Mouse (Mus musculus) small intestine, adult 2 months (tissue): Measurements from ENCODE around the gene Ube2g1. TPM values are rescaled to one million over a fixed set of nuclear protein-coding genes. Genes with fewer than 3 reads are reported as not detected.

Experiments
- H3K27ac ChIP-seq: fragments of 200-500 bp; 2 replicates; pipeline ENCODE4 v1.5.1; 2012; ENCODE audit warnings: low read depth, low read length, control low read depth, inconsistent platforms; ENCODE audit not compliant: insufficient read depth
- H3K27me3 ChIP-seq: fragments of 200-500 bp; 2 replicates; pipeline ENCODE4 v1.6.1; 2012; ENCODE audit warnings: mild to moderate bottlenecking, moderate library complexity, low read length, inconsistent platforms; ENCODE audit not compliant: control insufficient read depth, insufficient read depth
- H3K36me3 ChIP-seq: fragments of 200-500 bp; 2 replicates; pipeline ENCODE4 v1.6.1; 2012; ENCODE audit warnings: mild to moderate bottlenecking, low read length, control low read depth, inconsistent platforms; ENCODE audit not compliant: control insufficient read depth, insufficient read depth
- H3K4me1 ChIP-seq: fragments of 200-500 bp; 2 replicates; pipeline ENCODE4 v1.6.1; 2012; ENCODE audit warnings: low read length, inconsistent platforms, mixed read lengths; ENCODE audit not compliant: control insufficient read depth, insufficient read depth, insufficient read length
- H3K4me3 ChIP-seq: fragments of 200-500 bp; 2 replicates; pipeline ENCODE4 v1.5.1; 2012; ENCODE audit warnings: low read depth, mild to moderate bottlenecking, control low read depth, inconsistent platforms, low read length, moderate library complexity
- CTCF ChIP-seq: fragments of 200-500 bp; IDR thresholded peaks from 2 replicates; pipeline ENCODE4 v1.5.1; 2012; ENCODE audit warnings: low read depth, mild to moderate bottlenecking, control low read depth, inconsistent platforms, low read length, moderate library complexity, mixed read lengths; ENCODE audit not compliant: insufficient replicate concordance, insufficient read length; ENCODE audit errors: extremely low read depth
- POLR2A ChIP-seq: fragments of 200-500 bp; IDR thresholded peaks from 2 replicates; pipeline ENCODE4 v1.6.1; 2012; ENCODE audit warnings: low read depth, mild to moderate bottlenecking, control low read depth, inconsistent platforms, low read length, moderate library complexity
- WGBS: fragments of 180-500 bp; shearing (Covaris S2); methylation state at CpG from one replicate; pipeline ENCODE4 v1.1.7; 2018; 5-methylcytosine and 5-hydroxymethylcytosine counted together
- polyA plus RNA-seq: library from polyadenylated mRNA; depleted of rRNA; stranded (reverse); fragments of >200 nt; gene quantifications from 2 replicates; pipeline ENCODE4 v1.2.3, GENCODE M21; 2012; rRNA removed

Gene Ube2g1
- polyA plus RNA-seq = 5.9 and 8.9 TPM in 2 replicates

DNA sequence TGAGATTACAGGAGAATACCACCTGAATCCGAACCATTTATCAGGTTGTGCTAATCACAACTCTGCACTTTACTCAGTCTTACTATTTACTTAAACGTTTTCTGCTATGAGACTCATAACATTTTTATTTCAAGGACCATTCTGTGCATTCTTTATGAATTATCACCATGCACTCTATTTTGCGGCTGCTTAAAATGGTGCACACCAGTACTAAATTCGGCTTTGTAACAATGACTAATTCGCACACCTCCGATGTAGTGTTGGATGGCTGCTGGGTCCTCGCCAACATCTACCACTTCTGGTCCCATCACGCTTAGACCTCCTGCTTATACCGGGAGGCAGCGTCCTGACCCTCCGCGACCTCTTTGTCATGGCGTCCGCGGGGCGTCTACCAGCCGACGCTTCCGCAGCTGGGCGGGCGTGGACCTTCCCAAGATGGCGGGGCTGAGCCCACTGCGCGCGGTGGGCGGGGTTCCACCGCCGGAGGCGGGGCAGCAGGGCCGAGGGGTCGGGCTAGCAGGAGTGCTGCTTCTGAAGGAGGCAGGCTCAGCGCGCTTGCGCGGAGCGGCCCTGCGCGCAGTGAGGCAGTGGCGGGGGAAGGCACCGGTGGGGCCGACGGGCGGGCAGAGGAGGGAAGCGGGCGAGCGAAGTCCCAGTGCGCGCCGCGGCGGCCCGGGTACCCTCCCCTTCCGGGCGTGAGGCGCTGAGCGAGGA lies at the start of gene Ube2g1:
Gene Ube2g1 (plus strand): TSS at position 590 of the 714 bp plus-strand sequence.
- TF ChIP-seq POLR2A (peak; percentile 94), CTCF (no peak)
- peak within 1 kb of the TSS; percentile 83 for H3K4me3 ChIP-seq
- 2% methylated on average over 40 of the region's 56 CpGs for WGBS
- peak within 1 kb of the TSS; percentile 96 for H3K27ac ChIP-seq
- no peaks in the 10 kb centered on the region for H3K27me3 ChIP-seq
- H3K36me3 ChIP-seq = no peaks in the 10 kb centered on the region
- H3K4me1 ChIP-seq = no peaks in the 10 kb centered on the region

DNA sequence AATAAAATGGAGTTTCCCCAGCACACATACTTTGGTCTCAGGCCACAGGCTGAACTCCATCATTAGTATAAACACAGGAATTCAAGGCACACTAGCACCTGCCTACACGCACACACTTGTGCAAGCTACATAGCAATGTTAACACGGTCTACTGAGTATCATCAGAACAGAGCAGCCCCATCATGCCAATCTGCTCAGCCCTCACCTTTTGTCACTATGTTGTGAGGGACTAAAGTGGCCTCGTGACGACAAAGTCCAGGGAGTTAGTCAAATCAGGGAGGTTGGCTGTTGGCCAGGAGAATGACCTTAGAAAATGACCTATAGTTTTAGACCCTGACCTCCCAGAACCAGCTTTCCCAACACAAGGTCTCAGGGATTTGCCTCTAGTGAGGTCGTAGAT lies 48.9 kb upstream of the Ube2g1 start:
- H3K36me3 ChIP-seq = no peaks in the 10 kb centered on the region
- H3K4me3 ChIP-seq = no peak overlapping the region
- no peaks in the 10 kb centered on the region for H3K27me3 ChIP-seq
- TF ChIP-seq POLR2A (no peak), CTCF (no peak)
- no peak overlapping the region for H3K27ac ChIP-seq
- H3K4me1 ChIP-seq = no peaks in the 10 kb centered on the region
- 59% methylated on average over 5 of the region's 5 CpGs for WGBS

DNA sequence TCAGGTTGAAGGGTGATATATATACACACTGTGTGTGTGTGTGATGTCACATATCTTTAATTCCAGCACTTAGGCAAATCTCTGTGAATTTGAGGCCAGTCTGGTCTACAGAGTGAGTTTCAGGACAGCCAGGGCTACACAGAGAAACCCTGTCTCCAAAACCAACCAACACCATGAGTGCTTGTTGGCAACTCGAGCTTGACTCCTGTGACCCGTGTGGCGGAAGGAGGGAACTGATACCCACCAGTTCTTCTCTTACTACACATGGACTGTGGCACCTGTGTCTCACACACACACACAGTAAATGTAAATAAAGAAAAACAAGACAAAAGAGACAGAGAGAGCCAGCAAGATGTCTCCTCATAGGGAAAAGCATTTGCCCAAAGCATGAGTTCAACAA lies 46.4 kb upstream of the Ube2g1 start:
- Histone ChIP-seq H3K4me1 (no peaks in the 10 kb centered on the region), H3K4me3 (no peak overlapping the region), H3K27me3 (no peaks in the 10 kb centered on the region), H3K36me3 (no peaks in the 10 kb centered on the region), H3K27ac (no peak overlapping the region)
- WGBS = 64% methylated on average over 3 of the region's 3 CpGs
- no peak for TF ChIP-seq CTCF
- no peak for TF ChIP-seq POLR2A

DNA sequence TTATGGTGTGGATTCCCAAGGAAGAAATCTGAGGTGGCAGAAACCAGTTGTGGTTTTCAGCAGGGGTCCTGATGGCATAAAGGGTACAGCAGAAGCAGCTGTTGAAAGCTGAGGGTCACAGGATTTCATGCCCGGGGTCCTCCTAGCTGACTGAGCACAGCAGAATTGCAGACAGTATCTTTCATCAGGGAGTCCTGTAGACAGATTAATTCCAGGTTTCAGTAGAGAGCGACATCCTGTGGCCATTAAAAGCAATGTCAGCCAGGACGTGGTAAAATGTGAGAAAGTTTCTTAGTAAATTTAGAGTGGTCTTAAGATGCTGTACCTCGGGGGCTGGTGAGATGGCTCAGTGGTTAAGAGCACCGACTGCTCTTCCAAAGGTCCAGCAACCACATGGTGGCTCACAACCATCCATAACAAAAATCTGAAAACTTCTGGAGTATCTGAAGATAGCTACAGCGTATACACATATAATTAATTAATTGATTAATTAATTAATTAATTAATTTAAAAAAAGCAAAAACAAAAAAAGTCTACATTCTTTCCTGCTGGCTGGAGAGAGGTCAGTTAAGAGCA lies 42.8 kb upstream of the Ube2g1 start:
- H3K4me1 ChIP-seq = no peaks in the 10 kb centered on the region
- no peaks in the 10 kb centered on the region for H3K27me3 ChIP-seq
- H3K36me3 ChIP-seq = no peaks in the 10 kb centered on the region
- TF ChIP-seq CTCF (peak; percentile 42; the same call in 1 of the 2 replicates), POLR2A (no peak)
- no peak overlapping the region for H3K4me3 ChIP-seq
- H3K27ac ChIP-seq = no peak overlapping the region
- WGBS = 21% methylated on average over 6 of the region's 6 CpGs

DNA sequence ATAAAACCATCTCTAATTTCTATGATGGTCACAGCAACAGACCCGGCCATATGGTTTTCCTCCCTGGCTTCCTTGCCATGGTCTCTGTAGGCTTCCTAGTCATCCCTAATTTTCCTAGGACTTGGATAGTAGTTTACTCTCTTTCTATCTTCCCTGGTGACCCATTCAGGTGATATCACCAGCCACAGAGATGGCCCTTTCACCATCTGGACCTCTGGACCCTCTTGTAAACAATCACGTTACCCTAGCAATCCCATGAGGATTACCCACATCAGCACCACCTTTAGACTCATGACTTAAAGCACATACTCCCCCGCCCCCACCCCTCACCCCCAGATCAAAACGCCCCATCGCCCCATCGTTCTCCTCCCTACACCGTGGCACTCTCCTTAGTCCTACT lies 40.8 kb upstream of the Ube2g1 start:
- Histone ChIP-seq H3K36me3 (no peaks in the 10 kb centered on the region), H3K27ac (no peak overlapping the region), H3K27me3 (no peaks in the 10 kb centered on the region), H3K4me3 (no peak overlapping the region), H3K4me1 (peaks cover 4% of the 10 kb centered on the region; the same call in 1 of the 2 replicates)
- TF ChIP-seq POLR2A (no peak), CTCF (no peak)
- 68% methylated on average over 7 of the region's 7 CpGs for WGBS

DNA sequence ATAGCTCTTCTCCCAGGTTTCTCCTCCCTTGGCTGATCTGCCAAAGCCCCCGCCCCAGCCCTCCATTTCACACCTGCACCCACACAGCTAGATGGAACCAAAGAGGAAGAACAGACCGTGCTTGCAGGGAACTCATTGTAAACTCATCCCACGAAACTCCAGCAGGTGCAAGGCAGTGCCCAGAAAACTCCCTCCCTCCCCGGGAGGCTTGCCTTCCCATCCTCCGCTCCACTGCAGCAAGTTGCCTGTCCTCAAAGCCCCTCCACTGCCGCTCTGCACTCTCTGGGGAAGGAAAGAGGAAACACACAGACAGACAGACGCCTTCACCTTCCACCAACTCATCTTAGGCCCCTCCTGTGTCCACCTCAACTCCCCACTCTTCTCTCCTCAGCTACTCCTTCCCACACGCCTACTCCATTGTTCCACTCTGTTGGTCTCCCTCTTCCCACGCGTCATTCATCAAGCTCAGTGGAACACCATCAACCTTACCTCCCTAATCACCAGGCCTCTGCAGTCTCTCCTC lies 40.2 kb upstream of the Ube2g1 start:
- Histone ChIP-seq H3K27ac (no peak overlapping the region), H3K4me1 (peaks cover 4% of the 10 kb centered on the region; the same call in 1 of the 2 replicates), H3K4me3 (no peak overlapping the region), H3K36me3 (no peaks in the 10 kb centered on the region), H3K27me3 (no peaks in the 10 kb centered on the region)
- no peak for TF ChIP-seq POLR2A
- TF ChIP-seq CTCF = no peak
- 42% methylated on average over 10 of the region's 10 CpGs for WGBS

DNA sequence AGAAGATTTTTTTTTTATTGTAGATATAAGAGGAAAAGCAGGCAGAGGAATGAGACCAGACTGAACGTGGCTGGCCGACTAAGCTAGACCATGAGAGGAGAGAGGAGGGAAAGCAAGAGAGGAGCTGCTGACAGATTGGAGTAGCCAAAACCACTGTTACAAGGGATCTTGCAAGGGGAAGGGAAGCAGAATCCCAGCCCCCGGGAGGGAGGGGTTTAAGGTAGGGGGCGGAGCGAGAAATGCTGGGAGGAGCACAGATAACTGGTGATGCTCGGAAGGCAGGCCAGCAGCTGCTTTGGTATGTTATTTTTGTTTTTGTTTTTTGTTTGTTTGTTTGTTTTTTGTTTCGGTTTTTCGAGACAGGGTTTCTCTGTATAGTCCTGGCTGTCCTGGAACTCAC lies 38.0 kb upstream of the Ube2g1 start:
- Histone ChIP-seq H3K27ac (no peak overlapping the region), H3K27me3 (no peaks in the 10 kb centered on the region), H3K4me3 (no peak overlapping the region), H3K36me3 (no peaks in the 10 kb centered on the region), H3K4me1 (peaks cover 4% of the 10 kb centered on the region; the same call in 1 of the 2 replicates)
- 43% methylated on average over 8 of the region's 8 CpGs for WGBS
- TF ChIP-seq POLR2A (no peak), CTCF (no peak)
